Mouse (Mus musculus) lung, embryonic 16.5 days (tissue): ENCODE measurements around the gene Olfr420. TPM values are rescaled to one million over a fixed set of nuclear protein-coding genes. Genes with fewer than 3 reads are reported as not detected.

ENCODE experiments used
- ATAC-seq: fragments of 200-750 bp; cut with Nextera tagmentation; 2 replicates; pipeline ENCODE4 v1.8.0; 2017; ENCODE audit warnings: low read depth, mild to moderate bottlenecking, moderate library complexity
- H3K27ac ChIP-seq: fragments of 300-500 bp; sonication (generic); 2 replicates; pipeline ENCODE4 v1.5.1; 2014; ENCODE audit warnings: mild to moderate bottlenecking, control low read depth, low read length
- H3K27me3 ChIP-seq: fragments of 300-500 bp; sonication (generic); 2 replicates; pipeline ENCODE4 v1.6.1; 2014; ENCODE audit warnings: low read depth, low read length, mixed read lengths; ENCODE audit not compliant: control insufficient read depth, insufficient read depth
- H3K36me3 ChIP-seq: fragments of 300-500 bp; sonication (generic); 2 replicates; pipeline ENCODE4 v1.6.1; 2014; ENCODE audit warnings: low read length; ENCODE audit not compliant: control insufficient read depth, insufficient read depth
- H3K4me1 ChIP-seq: fragments of 300-500 bp; sonication (generic); replicated peaks from 2 replicates; pipeline ENCODE4 v1.6.1; 2014; ENCODE audit warnings: low read length, mixed read lengths; ENCODE audit not compliant: control insufficient read depth, insufficient read depth
- H3K4me2 ChIP-seq: fragments of 300-500 bp; sonication (generic); 2 replicates; pipeline ENCODE4 v1.6.1; 2014; ENCODE audit warnings: low read depth, low read length, control low read depth
- H3K4me3 ChIP-seq: fragments of 300-500 bp; sonication (generic); 2 replicates; pipeline ENCODE4 v1.5.1; 2014; ENCODE audit warnings: mild to moderate bottlenecking, low read length, control low read depth
- H3K9ac ChIP-seq: fragments of 300-500 bp; sonication (generic); 2 replicates; pipeline ENCODE4 v1.6.1; 2014; ENCODE audit warnings: low read length, control low read depth
- H3K9me3 ChIP-seq: fragments of 300-500 bp; sonication (generic); 2 replicates; pipeline ENCODE4 v1.6.1; 2016; ENCODE audit warnings: low read length; ENCODE audit not compliant: control insufficient read depth
- WGBS: fragments of 180-500 bp; shearing (Covaris S2); extraction: QIAGEN DNeasy Blood & Tissue Kit; methylation state at CpG from one replicate; pipeline ENCODE4 v1.1.7; 2014; 5-methylcytosine and 5-hydroxymethylcytosine counted together
- polyA plus RNA-seq: library from polyadenylated mRNA; unstranded; fragments of >200 nt; fragmentation: Nextera tagmentation; extraction: Ambion mirVana; gene quantifications from 2 replicates; pipeline ENCODE4 v1.2.1, GENCODE M21; 2015

Olfr420 gene
- not detected in 2 replicates for polyA plus RNA-seq

DNA sequence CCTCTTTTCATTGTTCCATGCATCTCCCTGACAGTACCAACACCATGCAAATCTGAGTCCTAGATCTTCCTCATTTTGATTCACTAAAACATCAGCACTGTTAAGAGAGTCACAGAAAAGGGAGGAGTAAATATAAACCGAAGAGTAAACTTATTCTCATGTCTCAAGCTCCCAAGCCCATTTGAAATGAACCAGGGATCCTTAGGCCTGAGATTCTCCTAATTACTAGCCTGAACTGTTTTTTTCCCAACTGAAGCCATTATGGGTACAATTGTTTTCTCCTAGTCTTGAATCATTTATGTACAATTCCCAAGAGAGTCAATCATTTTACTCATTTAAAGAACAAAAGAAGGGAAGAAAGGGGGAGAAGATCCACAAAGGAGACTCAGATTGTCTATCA is at the start of gene Olfr420:
Olfr420 (plus strand) TSS at position 301 of the 400 bp plus-strand sequence.
- Histone ChIP-seq H3K9me3 (no peaks in the 10 kb centered on the region), H3K36me3 (no peaks in the 10 kb centered on the region), H3K4me3 (no peak within 1 kb of the TSS), H3K27ac (no peak within 1 kb of the TSS), H3K9ac (no peak within 1 kb of the TSS), H3K27me3 (no peaks in the 10 kb centered on the region), H3K4me1 (no peaks in the 10 kb centered on the region), H3K4me2 (no peak within 1 kb of the TSS)
- no peak for ATAC-seq
- 64% methylated on average over 1 of the region's 1 CpGs for WGBS

DNA sequence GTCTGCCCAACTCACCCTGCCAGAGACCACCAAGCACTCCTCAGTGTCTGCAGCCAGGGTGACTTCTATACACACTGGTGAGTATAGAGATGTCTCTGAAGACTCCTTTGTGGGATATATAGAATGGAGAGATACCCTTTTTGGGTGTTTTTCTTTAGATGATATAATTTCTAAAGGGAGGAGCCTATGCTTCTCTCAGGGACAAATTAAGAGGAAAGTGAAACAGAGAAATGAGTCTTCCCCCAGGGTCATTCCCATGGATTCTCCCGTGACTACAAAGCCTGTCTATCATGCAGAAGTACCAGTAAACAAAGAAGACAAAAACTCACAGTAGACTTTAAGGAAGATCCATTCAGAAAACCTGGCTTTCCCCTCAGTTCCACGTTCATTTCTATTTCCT is 34.4 kb upstream of the Olfr420 start, which contains the start of gene Olfr231:
Olfr231 (minus strand) TSS at position 101 of the 400 bp plus-strand sequence.
- ATAC-seq: no peak
- H3K4me1 ChIP-seq: no peaks in the 10 kb centered on the region
- H3K27ac ChIP-seq: no peak within 1 kb of the TSS
- H3K4me3 ChIP-seq: no peak within 1 kb of the TSS
- H3K27me3 ChIP-seq: no peaks in the 10 kb centered on the region
- no peak within 1 kb of the TSS for H3K4me2 ChIP-seq
- WGBS: 42% methylated on average over 2 of the region's 2 CpGs
- H3K9me3 ChIP-seq: no peaks in the 10 kb centered on the region
- no peaks in the 10 kb centered on the region for H3K36me3 ChIP-seq
- no peak within 1 kb of the TSS for H3K9ac ChIP-seq

DNA sequence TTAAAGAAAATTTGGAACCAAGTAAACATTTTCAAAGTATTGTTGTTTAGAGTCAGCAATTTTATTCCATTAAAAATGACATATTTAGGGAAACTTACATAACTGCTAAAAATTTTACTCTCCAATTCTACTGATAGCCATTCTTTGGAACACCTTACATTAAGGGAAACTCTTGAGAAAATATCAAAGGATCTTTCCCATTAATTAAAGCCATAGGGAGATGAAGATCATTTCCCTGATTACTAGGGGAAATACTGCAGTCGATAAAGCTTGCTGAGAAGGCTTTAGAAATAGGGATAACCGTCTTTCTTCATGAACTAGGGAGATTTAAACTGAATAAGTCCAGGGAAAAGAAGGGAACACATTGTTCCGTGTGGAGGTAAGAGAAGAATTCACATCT is 24.2 kb upstream of the Olfr420 start, which contains the start of gene Olfr424:
Olfr424 (plus strand) TSS at position 301 of the 400 bp plus-strand sequence.
- Histone ChIP-seq H3K4me2 (no peak within 1 kb of the TSS), H3K27me3 (no peaks in the 10 kb centered on the region), H3K9me3 (no peaks in the 10 kb centered on the region), H3K9ac (no peak within 1 kb of the TSS), H3K4me3 (no peak within 1 kb of the TSS), H3K36me3 (no peaks in the 10 kb centered on the region), H3K27ac (no peak within 1 kb of the TSS), H3K4me1 (no peaks in the 10 kb centered on the region)
- 68% methylated on average over 3 of the region's 3 CpGs for WGBS
- ATAC-seq: no peak

DNA sequence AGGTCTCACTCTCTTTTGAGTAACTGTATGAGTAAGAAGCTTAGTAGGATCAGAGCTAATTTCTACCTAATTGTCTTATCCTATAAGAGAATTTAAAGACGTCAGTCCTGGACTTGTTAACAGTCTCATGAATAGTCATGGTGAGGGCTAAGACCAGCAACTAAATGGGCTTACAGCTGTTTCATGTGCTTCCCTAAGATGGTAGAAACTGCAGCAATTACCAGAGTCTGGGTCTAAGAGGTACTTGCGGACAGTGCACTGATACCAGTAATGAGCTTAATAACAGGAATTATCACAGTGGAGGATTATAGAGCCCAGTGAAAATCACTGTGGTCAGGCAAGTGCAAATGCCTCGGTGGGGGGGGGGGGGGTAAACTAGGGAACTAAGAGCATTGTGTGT is 23.4 kb upstream of the Olfr420 start:
- no peak overlapping the region for H3K4me2 ChIP-seq
- H3K27me3 ChIP-seq: no peaks in the 10 kb centered on the region
- no peak overlapping the region for H3K4me3 ChIP-seq
- no peaks in the 10 kb centered on the region for H3K36me3 ChIP-seq
- H3K9ac ChIP-seq: no peak overlapping the region
- no peak overlapping the region for H3K27ac ChIP-seq
- 75% methylated on average over 3 of the region's 3 CpGs for WGBS
- no peaks in the 10 kb centered on the region for H3K4me1 ChIP-seq
- ATAC-seq: no peak
- H3K9me3 ChIP-seq: no peaks in the 10 kb centered on the region

DNA sequence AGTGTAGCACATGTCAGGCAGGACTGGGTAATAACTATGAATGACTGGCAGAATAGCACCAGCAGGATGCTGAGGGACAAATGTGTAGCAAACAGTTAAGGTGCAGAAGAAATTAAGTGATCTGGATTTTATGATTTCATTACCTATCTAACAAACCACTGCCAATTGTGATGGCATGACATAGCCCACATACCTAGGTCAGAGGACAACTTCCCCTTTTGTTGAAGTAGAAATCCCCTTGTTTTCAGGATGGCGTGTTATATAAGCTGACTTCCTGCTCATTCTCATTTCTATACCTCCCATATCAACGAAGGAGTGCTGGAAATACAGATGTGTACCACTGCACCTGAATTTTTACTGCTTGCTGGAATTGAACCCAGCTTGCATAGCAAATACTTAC is 14.0 kb upstream of the Olfr420 start:
- H3K4me3 ChIP-seq: no peak overlapping the region
- no peaks in the 10 kb centered on the region for H3K9me3 ChIP-seq
- no peaks in the 10 kb centered on the region for H3K4me1 ChIP-seq
- H3K27ac ChIP-seq: no peak overlapping the region
- no peak for ATAC-seq
- H3K9ac ChIP-seq: no peak overlapping the region
- no peak overlapping the region for H3K4me2 ChIP-seq
- no peaks in the 10 kb centered on the region for H3K36me3 ChIP-seq
- WGBS: 63% methylated on average over 2 of the region's 2 CpGs
- H3K27me3 ChIP-seq: no peaks in the 10 kb centered on the region

DNA sequence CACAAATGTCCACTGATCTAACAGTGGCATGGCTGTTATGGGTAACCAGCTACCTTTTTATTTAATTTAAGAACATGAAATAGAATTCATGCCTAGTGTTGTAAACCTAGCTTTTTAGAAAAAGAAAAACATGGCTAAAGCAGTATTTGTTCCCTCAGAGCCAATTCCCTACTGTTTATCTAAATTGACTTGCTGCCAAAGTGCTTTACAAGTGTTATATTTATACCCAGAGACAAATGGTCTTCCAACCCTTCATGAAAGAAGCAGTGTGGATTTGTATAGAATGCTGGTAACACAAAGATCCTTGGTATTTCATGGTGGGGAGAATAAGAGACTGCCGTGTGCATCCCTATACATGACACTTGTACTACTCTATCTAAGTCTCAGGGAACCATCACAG is 8.7 kb upstream of the Olfr420 start:
- H3K4me2 ChIP-seq: no peak overlapping the region
- H3K27ac ChIP-seq: no peak overlapping the region
- ATAC-seq: no peak
- 56% methylated on average over 1 of the region's 1 CpGs for WGBS
- H3K36me3 ChIP-seq: no peaks in the 10 kb centered on the region
- H3K9me3 ChIP-seq: no peaks in the 10 kb centered on the region
- H3K27me3 ChIP-seq: no peaks in the 10 kb centered on the region
- no peak overlapping the region for H3K4me3 ChIP-seq
- H3K4me1 ChIP-seq: no peaks in the 10 kb centered on the region
- no peak overlapping the region for H3K9ac ChIP-seq

DNA sequence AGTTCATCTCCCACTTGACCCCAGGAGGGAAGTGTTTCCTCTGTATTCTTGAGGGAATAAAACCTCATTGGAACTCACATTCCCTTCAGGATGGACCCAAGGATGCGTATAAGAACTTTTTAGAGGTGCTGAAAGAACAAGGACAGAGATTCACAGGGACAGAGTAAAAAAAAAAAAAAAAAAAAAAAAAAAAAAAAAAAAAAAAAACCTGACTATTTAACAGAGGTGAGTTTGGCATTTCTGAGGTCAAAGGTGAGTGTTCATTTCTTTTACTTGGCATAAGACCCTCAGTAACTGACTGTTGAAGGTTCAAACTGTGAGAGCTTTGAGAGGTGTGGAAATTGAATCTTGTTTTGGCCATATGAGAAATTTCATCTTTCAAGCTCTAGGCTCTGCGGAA is 6.1 kb upstream of the Olfr420 start:
- H3K4me3 ChIP-seq: no peak overlapping the region
- H3K4me1 ChIP-seq: no peaks in the 10 kb centered on the region
- H3K9ac ChIP-seq: no peak overlapping the region
- H3K27ac ChIP-seq: no peak overlapping the region
- H3K4me2 ChIP-seq: no peak overlapping the region
- no peaks in the 10 kb centered on the region for H3K9me3 ChIP-seq
- no peaks in the 10 kb centered on the region for H3K36me3 ChIP-seq
- 84% methylated on average over 2 of the region's 2 CpGs for WGBS
- no peak for ATAC-seq
- H3K27me3 ChIP-seq: no peaks in the 10 kb centered on the region

DNA sequence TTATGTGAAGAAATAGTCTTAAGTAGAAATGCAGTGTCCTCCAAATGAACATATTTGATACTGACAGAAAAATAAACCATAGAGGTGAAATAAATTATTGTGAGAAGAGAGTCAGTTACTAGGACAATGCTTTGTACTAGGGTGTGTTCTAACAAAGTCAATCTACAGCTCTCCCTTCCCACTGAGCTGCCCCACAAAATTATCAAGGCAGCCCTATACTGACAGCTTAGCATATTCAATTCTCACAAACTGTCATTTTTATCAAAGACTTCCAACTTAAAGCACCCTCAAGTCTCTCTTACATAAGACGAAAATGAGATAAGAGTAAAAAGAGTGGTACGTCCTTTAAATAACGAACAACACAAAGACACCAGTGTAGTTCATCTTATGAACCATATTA is 2.2 kb downstream of the Olfr420 start:
- WGBS: 66% methylated on average over 3 of the region's 3 CpGs
- Histone ChIP-seq H3K36me3 (no peaks in the 10 kb centered on the region), H3K27ac (no peak overlapping the region), H3K4me1 (no peaks in the 10 kb centered on the region), H3K4me2 (no peak overlapping the region), H3K27me3 (no peaks in the 10 kb centered on the region), H3K9me3 (no peaks in the 10 kb centered on the region), H3K4me3 (no peak overlapping the region), H3K9ac (no peak overlapping the region)
- no peak for ATAC-seq

DNA sequence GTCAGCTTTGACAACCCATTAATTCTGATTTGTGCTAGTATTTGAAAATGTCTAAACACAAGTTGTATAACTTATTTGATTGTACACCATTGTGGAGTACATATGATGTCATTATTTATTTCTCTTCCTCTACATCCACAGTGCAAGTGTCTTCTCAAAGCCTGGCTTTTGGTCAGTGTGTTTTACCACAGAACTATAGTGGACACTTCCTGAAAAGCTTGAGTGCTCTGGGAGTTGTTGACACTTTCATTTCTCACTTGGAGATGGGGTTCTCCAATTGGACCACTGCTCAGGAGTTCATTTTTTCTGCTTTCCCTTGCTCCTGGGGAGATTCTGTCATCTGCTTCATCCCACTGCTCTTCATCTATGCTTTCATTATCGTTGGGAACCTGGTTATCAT is 3.1 kb downstream of the Olfr420 start:
- Histone ChIP-seq H3K4me1 (no peaks in the 10 kb centered on the region), H3K4me3 (no peak overlapping the region), H3K9ac (no peak overlapping the region), H3K36me3 (no peaks in the 10 kb centered on the region), H3K27me3 (no peaks in the 10 kb centered on the region), H3K9me3 (no peaks in the 10 kb centered on the region), H3K4me2 (no peak overlapping the region), H3K27ac (no peak overlapping the region)
- ATAC-seq: no peak
- 80% methylated on average over 1 of the region's 1 CpGs for WGBS

DNA sequence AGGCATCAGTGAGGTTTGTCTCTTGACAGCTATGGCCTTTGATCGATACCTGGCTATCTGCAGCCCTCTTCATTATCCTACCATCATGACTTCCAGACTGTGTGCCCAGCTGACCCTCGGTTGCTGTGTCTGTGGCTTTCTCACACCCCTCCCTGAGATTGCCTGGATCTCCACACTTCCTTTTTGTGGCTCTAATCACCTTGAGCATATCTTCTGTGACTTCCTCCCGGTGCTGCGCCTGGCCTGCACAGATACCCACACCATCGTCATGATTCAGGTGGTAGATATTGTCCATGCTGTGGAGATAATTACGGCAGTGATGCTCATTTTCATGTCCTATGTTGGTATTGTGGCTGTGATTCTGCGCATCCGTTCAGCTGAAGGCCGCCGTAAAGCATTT is 3.7 kb downstream of the Olfr420 start:
- H3K27ac ChIP-seq: no peak overlapping the region
- H3K27me3 ChIP-seq: no peaks in the 10 kb centered on the region
- H3K4me3 ChIP-seq: no peak overlapping the region
- no peaks in the 10 kb centered on the region for H3K36me3 ChIP-seq
- 87% methylated on average over 10 of the region's 10 CpGs for WGBS
- H3K9me3 ChIP-seq: no peaks in the 10 kb centered on the region
- H3K9ac ChIP-seq: no peak overlapping the region
- no peak overlapping the region for H3K4me2 ChIP-seq
- no peaks in the 10 kb centered on the region for H3K4me1 ChIP-seq
- no peak for ATAC-seq
